Mouse (Mus musculus): ENCODE data around the gene Ank2.

DNA sequence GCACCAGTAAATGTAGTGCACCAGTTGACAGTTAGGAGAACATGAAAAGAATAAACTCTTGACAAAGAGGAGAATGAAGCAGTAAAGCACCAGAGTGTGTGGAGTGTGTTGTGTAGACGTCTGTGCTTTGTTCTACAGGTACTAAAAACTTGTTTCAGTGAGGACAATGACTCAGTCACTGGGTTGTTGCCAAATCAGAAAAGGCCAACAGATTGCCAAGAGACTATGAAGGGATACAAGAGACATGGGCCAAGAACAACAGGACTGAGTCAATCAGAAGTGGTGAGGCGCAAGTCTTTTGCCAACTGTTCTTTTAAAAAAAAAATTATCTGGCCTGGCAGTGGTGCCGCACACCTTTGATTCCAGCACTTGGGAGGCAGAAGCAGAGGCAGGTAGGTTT lies 509.2 kb downstream of the Ank2 start:
- no peak for TF ChIP-seq CTCF (IDR thresholded peaks at IDR 0.05; ENCODE audit: insufficient read depth, low read depth, low read length)
- no peak for TF ChIP-seq POLR2A (IDR thresholded peaks at IDR 0.05; ENCODE audit: insufficient read depth, low read depth, low read length)
